Mouse (Mus musculus) ES-CJ7 (cell line): Measurements from ENCODE around the gene Olfr1046.
"Not testable (repeated sequence)": the region's sequence is repeated elsewhere in the genome, so short reads cannot be mapped to it uniquely, and the experiment has no call there.

ENCODE experiments used
- DNase-seq: peaks from one replicate; pipeline ENCODE4 v3.0.0; 2011; ENCODE audit warnings: low read depth, low spot score

Olfr1046 gene

GRCm38 (mm10) chr2:86219214-86219613 is at the start of gene Olfr1046:
TSS of gene Olfr1046 (minus strand) at chr2:86219314.
- no peak for DNase-seq

DNA sequence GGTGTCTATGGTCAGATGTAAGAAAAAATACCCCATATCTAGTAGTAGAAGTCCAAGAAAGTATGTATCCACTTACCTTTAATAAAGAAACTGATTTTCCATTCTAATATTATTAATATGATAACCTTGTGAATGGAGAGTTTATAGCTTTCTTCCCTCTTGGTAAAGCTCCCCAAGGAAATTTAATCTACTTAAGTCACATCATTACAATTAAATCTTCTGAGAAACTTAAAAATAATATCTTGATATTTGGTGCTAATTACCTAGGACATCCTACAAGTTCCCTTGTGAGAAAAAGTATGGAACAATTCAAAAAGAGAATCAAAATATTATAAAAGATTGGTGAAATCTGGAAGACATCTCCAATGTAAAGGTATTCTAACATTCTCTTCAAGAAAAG is 39.1 kb upstream of the Olfr1046 start, which contains the start of gene Olfr1049:
Olfr1049 (minus strand) TSS at position 101 of the 400 bp plus-strand sequence.
- not testable (repeated sequence) for DNase-seq

DNA sequence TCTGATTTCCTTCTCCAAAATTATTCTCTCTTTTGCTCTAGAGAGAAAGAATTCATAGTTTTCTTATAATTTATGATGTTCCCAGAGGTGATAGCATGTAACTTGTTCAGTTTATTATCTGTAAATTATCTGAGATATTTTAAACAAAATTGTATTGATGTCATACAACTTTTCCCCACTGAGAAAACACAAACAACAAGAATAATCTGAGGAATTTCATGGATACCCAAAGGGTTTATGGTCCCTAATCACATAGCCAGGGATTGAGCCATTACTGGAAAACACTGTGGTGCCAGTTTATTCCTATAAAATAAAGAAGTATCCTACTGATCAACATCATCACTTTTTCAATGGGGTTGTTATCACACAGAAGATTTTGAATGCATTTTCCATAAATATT is 21.1 kb upstream of the Olfr1046 start, which contains the start of gene Olfr1048:
Olfr1048 (minus strand) TSS at position 101 of the 400 bp plus-strand sequence.
- DNase-seq = no peak

DNA sequence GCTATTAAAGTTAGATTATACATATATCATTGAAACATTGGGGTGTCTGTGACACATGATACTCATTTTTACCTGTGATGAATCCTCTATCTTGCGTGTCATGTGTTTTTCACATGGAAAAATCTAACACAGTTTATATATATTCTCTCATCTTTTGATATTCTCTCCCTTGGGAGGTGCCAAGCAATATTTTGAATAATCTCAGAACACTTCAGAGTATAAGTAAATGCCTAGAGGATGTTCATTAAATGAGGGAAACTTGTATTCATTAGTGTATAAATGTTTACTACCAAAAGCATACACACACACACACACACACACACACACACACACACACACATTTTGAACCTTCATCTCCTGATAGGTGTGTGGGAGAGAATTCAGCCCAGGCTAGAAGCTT is 12.2 kb upstream of the Olfr1046 start, which contains the start of gene Olfr1047:
Olfr1047 (minus strand) TSS at position 101 of the 400 bp plus-strand sequence.
- DNase-seq = no peak

GRCm38 (mm10) chr2:86202909-86203308 is 16.2 kb downstream of the Olfr1046 start, which contains the start of gene Olfr1045:
TSS of gene Olfr1045 (minus strand) at chr2:86203009.
- DNase-seq = no peak

DNA sequence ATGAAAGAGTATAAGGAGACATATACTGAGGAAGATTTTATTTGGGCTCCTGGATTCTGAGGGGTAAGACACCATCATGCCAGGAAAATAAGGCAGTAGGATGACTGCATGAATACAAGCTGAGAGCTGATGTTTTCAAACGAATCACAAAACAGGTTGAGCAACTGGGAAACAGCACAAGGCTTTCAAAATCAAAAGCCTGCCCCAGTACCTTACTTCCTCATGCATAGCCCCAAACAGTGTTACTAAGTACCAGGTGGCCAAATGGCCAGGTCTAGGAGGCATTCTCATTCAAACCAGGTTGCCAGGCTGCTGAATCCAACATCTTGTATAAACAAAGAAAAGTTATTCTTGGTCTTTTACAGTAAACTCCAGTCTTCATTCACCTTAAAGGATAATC is 23.3 kb downstream of the Olfr1046 start:
- DNase-seq = no peak

GRCm38 (mm10) chr2:86185583-86185982 is 33.5 kb downstream of the Olfr1046 start, which contains the start of gene Olfr52:
TSS of gene Olfr52 (minus strand) at chr2:86185683.
- DNase-seq = no peak

- DNase-seq = peak; percentile 75
Observed at GRCm38 (mm10) chr2:86179950-86180349, 39.2 kb downstream of the Olfr1046 start.

DNA sequence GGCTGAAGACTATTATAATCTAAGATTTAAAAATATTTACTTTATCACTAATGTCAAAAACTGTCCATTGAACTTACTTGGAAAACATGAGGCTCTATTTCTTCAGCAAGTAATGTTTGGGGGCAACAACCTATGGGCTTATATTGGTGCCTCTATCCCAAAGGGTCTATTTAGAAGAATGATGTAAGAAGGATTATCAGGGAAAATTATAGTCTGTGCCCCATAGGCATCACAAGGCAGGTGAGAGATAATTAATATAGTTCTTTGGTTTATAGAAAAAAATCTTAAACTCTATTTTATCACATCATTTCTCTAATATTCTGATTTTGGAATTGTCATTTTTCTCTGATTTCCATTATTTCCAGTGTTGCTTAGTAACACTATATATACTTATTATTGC is 41.4 kb downstream of the Olfr1046 start, which contains the start of gene Olfr1044:
Olfr1044 (minus strand) TSS at position 101 of the 400 bp plus-strand sequence.
- DNase-seq = no peak

DNA sequence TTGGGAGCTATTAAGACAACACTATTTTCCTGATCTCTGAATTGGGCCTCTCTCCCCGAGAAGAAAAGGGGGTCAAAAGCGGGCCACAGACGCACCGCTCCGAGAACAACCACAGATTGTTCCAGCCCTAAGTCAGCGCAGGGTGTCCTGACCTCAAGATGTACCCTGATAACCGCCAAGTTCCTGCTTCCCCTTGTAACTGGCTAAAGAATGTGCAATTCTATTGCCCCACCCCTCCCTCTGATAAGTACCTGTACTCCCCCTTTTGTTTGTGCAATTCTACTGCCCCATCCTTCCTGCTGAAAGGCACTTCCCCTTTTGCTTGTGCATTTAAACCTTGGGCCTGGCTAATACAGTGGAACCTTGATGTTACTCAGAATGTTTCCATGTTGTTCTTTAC is 43.7 kb downstream of the Olfr1046 start:
- DNase-seq = peak; percentile 80

DNA sequence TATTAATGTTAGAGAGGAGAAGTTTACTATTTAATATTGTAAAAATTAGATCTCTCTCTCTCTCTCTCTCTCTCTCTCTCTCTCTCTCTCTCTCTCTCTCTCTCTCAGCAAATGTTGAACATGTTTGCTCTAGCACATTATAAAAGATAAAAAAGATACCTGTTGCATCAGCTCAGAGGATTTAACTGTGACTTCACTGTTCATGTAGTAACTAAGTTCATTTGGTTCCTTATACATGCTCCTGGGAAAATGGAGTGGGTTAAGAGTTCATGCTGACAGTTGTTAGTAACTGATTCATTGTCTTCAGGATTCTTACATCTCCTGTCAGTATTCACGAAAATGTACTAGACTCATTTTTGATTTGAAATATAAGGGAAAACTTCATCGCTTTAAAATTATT is 51.7 kb downstream of the Olfr1046 start, which contains the start of gene Olfr1043:
Olfr1043 (minus strand) TSS at position 101 of the 400 bp plus-strand sequence.
- no peak for DNase-seq
